Mouse (Mus musculus): ENCODE data around the gene Slco3a1.

DNA sequence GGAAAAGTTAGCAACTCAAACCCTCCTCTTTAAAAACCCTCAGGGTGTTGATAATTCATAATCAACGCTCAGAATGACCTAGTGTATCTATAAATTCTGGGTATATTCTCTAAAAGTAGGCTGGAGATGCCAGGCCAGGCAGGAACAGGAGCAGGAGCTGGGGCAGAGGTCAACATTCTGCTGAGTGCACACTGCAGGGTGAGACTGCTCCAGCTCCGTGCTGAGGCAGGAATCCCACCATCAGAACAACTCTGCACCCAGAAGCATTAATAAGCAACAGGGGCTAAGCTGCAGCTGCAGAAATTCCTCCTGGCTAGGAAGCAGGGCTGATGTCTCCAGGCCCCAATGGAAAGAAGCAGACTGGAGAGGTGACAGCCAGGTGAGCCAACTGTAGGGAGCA, 182.9 kb downstream of the Slco3a1 start:
- no peak for TF ChIP-seq GATA1 (IDR thresholded peaks at IDR 0.05; ENCODE audit: borderline replicate concordance, low read length)
- TF ChIP-seq FLI1 (IDR thresholded peaks at IDR 0.05; ENCODE audit: low read length), result no peak
